Mouse (Mus musculus) thymus, postnatal 4 days (tissue): ENCODE data around the gene Olfr1362.

Experiments
- DNase-seq: peaks from one replicate; pipeline ENCODE4 v3.0.0; 2021

The Olfr1362 gene

GRCm38 (mm10) chr13:21613922-21614321 lies at the start of gene Olfr1362:
Olfr1362 (minus strand) TSS chr13:21614022.
- no peak for DNase-seq

- DNase-seq, result no peak
These were observed 49.5 kb upstream of the Olfr1362 start, which contains the start of gene Olfr1361 for GRCm38 (mm10) chr13:21663286-21663685. Olfr1361 (minus strand) TSS chr13:21663386.

GRCm38 (mm10) chr13:21642418-21642817 lies 28.6 kb upstream of the Olfr1362 start, which contains the start of gene Olfr11:
Olfr11 (minus strand) TSS chr13:21642518.
- DNase-seq, result no peak

GRCm38 (mm10) chr13:21591618-21592017 lies 22.2 kb downstream of the Olfr1362 start:
- no peak for DNase-seq

- DNase-seq, result no peak
These were observed 32.2 kb downstream of the Olfr1362 start, which contains the start of gene Olfr1364 for GRCm38 (mm10) chr13:21581659-21582058. Olfr1364 (minus strand) TSS chr13:21581759.
